Mouse (Mus musculus) right cerebral cortex, postnatal 36 days (tissue): ENCODE measurements around the gene Peg10.
"Not testable (repeated sequence)": the region's sequence is repeated elsewhere in the genome, so short reads cannot be mapped to it uniquely, and the experiment has no call there.

ENCODE experiments used
- DNase-seq, 2 experiments: peaks; one replicate each; pipeline ENCODE4 v3.0.0; 2022; ENCODE audit warnings: low spot score in 2 of 2, mixed read lengths in 1 of 2

Gene Peg10

GRCm38 (mm10) chr6:4748506-4748961 is 1.4 kb downstream of the Peg10 start:
- DNase-seq = peak in 1 of 2 experiments; percentile 10

GRCm38 (mm10) chr6:4749091-4749490 is 2.0 kb downstream of the Peg10 start:
- peak; percentile 91 to 95 for DNase-seq

DNA sequence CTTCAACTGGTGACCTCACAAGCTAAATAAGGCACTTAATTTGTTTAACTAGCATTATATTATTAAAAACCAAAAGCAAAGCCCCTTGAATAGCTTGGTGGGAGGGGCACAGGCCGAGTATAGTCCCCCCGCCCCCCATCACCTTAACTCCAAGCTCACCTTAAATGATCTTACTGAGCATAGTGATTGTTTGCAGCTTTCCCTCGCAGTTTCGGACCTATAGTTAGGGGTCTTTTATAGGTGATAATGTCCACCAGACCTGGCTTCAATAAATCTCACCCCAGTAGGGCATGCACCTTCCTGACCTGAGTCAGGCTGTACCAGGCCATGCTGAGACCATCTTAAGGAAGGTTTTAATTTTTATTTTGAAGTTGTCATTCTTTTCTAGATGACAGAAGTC is 4.2 kb downstream of the Peg10 start:
- no peak for DNase-seq

DNA sequence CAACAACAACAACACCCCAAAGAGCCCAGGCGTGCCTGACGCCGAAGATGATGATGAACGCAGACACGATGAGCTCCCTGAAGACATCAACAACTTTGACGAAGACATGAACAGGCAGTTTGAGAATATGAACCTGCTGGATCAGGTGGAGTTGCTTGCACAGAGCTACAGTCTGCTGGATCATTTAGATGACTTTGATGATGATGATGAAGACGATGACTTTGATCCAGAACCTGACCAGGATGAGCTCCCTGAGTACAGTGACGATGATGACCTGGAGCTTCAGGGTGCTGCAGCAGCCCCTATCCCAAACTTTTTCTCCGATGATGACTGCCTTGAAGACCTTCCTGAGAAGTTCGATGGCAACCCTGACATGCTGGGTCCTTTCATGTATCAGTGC is 7.2 kb downstream of the Peg10 start:
- no peak for DNase-seq

DNA sequence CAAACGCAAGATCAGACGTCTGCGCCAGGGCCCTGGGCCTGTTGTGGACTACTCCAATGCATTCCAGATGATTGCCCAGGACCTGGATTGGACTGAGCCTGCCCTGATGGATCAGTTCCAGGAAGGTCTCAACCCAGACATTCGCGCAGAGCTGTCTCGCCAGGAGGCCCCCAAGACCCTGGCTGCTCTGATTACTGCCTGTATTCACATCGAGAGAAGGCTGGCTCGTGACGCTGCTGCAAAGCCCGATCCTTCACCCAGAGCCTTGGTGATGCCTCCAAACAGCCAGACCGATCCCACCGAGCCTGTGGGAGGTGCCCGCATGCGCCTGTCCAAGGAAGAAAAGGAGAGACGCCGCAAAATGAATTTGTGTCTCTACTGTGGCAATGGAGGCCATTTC is 7.8 kb downstream of the Peg10 start:
- no peak for DNase-seq

GRCm38 (mm10) chr6:4761415-4762142 is 14.5 kb downstream of the Peg10 start:
- not testable (repeated sequence) for DNase-seq

- no peak for DNase-seq
Observed at GRCm38 (mm10) chr6:4762252-4762651, 15.1 kb downstream of the Peg10 start.

DNA sequence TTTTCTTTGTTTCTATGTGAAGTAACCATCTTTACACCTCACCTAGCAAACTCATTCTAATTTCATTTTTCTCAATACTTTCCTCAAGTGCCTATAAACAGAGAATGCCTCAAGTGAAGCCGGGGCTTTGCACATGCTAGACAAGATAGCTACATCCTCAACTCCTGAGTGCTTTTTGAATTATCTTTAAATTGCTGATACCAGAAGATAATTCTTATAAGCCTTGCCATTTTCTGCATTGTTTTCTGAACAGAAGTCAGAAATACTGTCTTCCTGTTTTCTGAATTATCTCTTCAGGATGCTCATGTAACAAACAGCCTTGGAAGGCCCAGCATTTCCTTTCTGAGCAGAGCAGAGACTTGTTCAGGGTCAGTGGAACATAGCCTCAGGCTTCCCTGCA is 49.2 kb downstream of the Peg10 start:
- DNase-seq = no peak

DNA sequence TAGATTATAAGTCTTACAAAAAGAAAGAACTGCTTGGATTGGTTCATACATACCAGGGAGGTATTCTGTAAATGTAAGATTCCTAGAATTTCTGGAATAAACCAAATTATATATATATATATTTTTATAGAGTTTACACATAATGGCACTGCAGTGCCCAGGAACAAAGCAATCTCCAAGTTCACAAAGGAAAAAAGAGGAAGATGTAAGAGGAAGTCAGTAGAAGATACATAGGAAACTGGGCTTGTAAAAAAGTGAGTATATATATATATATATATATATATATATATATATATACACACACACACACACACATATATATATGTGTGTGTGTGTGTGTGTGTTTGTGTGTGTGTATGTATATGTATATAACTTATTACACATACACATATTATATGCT is 50.2 kb downstream of the Peg10 start:
- DNase-seq = not testable (repeated sequence)

DNA sequence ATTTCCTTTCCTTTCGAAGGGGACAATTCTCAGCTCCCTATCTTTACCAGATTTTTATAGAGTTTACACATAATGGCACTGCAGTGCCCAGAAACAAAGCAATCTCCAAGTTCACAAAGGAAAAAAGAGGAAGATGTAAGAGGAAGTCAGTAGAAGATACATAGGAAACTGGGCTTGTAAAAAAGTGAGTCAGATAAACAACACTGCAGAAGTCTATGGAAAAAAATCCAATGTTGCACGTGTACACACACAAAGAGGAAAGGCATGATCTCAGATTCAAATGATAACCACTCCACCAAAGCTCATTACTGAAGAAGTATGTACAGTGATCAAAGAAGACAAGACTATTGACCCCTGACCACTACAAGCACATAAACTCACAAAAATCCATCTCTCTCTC is 51.3 kb downstream of the Peg10 start:
- no peak for DNase-seq

DNA sequence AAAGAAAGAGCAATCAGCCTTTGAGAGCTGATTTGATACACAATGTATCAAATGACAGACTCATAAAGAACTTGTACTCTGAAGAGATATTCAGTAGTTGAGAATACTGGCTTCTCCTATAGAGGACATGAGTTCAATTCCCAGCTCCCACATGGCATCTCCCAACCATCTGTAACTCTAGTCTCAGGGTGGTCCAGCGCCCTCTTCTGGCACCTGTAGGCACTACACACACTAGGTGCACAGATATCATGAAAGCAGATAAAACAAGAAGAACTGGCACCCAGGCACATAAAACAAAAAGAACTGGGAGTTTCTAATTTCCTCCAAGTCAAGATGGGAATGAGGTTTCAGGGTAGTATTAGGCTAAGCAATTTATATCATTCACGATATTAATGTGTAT is 52.3 kb downstream of the Peg10 start:
- DNase-seq = no peak

- no peak for DNase-seq
Observed at GRCm38 (mm10) chr6:4806981-4807380, 59.9 kb downstream of the Peg10 start.
